Mouse (Mus musculus): ENCODE measurements around the gene Rbmxl1.
"Not testable (repeated sequence)": the region's sequence is repeated elsewhere in the genome, so short reads cannot be mapped to it uniquely, and the experiment has no call there.

The Rbmxl1 gene

DNA sequence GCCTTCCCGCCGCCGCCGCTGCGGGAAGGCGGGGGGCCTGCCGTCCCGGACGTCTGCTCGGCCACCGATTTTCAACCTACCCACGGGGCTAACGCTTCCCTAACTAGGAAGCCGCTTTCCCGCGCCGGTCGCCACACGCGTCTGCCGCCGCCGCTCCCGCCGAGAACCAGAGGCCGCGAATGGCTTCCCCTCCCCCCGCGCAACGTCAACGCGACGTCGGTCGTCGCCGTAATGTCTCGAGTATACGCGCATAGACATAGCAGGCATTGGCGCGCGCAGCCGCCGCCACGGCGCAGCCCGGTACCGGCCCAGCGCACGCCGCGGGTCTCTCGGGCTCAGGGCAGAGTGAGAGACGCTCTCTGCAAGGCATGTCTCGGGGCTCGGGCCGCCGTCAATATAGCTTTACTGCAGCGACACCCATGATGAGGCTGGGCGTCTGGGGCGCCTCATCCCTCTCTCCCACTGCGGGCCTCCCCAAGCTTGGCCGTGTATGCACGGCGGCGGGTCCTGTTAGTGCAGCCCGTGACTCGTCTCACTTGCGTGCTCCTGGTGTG is at the start of gene Rbmxl1:
Gene Rbmxl1 (minus strand): TSS at position 180 of the 554 bp plus-strand sequence.
- peak; percentile 87 to 88 for DNase-seq

DNA sequence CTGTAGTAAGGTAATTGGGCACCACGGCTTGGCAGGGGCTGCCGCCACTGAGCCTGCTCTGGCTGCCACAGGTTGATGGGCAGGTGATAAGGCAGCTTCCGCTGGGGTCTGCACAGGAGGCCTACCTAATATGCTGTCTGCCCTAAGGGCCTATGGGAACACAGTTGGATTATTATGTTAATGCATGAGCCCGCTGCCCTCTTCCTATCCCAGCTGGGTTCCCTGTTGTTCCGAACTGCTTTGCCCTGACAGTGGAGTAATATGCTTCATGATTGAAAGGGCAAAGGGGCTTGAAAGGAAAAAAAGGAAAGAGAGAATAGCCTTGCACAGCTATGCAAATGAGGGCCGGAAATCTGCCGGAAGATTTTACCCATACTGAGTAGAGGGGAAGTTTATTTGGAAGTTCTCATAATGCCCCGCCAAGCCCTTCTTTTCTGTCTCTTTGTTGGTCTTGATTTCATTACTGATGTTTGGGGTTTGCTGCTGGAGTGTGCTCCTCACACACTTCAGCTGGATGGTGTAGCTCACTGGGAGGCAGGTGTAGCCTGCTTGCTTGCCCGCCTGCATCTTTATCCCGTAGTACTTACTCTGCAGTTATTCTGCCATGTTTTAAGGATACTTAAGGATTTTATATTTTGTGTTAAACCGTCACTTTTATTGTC is 48.2 kb upstream of the Rbmxl1 start:
- DNase-seq: no peak

DNA sequence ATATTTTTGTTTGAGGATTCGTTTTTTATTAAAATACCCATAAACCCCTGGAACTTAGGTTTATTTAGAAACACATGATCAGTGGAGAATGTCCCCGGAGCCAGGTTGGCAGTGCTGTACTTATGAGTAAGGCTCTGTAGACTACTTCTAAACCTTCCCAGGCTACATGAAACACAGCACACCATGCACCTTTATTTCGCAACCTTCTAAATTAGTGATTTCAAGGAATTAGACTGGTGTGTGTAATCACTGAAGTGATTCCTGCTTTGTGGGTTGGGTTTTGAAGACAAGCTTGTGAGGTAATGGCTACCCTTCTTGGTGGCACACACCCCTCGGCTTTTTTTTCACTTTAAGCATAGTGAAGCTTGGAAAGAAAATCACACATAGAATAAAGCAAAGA is 47.1 kb upstream of the Rbmxl1 start:
- no peak for DNase-seq

GRCm38 (mm10) chr8:78550752-78551134 is 42.0 kb upstream of the Rbmxl1 start:
- no peak for DNase-seq

DNA sequence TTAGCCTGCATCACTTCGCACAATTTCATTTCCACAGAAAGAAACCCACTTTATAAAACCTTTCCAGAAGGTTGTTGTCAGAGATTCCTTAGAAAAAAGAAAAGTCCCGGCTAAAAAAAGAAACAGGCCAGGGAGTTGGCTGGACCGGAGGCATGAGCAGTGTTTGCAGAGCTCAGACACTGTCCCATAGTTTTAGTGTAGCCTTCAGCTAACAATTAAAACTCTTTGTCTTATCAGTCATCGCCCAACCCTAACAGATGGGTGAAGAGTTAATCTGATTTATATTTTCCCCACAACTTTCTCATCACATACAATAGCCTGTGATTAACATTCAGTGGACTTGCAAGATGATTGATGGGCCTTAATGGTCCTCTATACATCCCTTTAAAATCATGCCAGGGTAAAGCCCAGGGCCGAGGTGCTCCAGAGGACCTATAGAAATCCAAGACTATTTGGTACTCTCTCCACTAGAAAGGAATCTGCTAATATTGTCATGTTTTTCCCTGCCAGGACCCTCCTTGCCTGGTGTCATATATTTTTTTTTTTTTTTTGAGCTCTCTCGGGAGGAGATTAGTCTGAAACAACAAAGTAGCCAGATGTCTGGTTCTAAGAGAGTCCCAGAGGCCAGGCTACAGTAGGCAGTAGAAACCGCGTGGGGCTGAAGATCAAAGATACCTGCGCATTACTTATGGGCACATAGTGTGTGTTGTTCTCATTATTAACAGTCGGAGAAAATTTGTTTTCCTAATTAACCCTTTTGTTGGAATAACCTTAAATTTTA is 41.5 kb upstream of the Rbmxl1 start:
- DNase-seq: no peak

DNA sequence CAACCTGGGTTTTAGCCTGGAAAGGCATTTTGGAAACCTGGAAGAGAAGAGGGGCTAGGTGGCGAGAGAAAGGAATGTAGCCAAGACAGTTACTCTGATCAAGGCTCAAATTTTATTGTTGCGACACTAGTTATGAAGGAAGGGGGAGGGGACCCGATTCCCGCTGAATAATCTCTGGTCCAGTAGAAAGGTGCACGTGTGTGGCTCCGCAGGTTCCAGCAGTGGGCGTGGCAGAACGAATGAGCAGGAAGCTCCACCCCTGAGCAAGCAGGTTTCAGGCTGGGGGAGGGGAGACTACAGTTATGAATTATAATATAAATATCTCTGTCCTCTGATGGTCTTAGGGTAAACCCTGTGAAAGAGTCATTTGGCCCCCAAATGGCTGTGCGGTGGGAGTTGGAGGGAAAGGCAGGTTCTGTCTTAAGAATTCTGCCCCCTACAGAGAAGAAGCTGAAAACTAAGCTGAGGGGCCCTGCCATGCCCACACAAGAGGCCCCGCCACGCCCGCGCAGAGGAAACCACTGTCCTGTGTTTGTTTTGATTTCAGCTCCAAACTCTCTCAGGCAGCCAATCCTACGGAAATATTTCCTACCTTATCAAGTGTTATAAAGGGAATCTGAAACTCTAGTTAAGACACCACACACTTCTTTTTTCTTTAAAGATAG is 36.6 kb upstream of the Rbmxl1 start:
- not testable (repeated sequence) for DNase-seq

DNA sequence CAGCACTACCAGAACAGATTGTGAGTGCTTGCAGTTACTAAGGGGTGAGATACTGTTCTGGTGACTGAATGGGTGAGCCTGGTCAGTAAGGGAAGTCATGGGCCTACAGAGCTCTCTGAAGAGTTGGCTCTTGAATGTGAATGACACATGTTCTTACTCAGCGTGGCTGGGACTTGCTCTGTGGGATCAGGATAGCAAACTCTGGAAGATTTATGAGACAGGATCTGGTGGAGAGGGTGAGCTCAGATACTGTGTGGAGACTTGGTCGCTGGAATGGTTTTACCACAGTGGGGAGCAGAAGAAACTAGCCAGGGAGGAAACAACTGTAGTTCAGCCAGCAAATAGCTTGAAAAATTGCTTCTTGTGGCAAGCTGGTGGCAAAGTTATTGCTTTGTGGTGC is 35.8 kb upstream of the Rbmxl1 start:
- no peak for DNase-seq

DNA sequence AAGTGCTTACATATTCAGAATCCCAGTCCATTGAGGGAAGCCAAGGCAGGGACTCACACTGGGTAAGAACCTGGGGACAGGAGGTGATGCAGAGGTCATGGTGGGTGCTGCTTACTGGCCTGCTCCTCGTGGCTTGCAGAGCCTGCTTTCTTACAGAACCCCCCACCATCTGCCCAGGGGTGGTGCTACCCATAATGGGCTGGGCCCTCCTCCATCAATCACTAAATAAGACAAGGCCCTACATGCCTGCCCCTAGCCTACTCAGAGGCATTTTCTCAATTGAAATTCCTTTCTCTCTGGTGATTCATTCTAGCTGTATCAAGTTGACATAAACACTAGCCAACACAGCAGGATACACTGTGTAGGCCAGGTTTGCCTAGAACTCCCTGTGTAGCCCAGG is 34.9 kb upstream of the Rbmxl1 start:
- DNase-seq: no peak

DNA sequence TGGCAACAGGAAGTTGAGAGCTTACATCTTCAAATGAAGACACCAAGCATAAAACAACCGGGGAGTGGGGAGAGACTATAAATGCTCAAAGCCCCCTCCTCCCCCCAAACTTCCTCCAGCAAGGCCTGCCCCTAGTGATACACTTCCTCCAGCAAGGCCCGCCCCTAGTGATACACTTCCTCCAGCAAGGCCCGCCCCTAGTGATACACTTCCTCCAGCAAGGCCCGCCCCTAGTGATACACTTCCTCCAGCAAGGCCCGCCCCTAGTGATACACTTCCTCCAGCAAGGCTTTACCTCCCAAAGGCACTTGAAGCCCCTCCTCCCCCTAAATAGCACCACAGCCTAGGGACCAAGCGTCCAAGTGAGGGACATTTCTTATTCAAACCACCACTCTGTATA is 34.0 kb upstream of the Rbmxl1 start:
- not testable (repeated sequence) for DNase-seq

GRCm38 (mm10) chr8:78537795-78538194 is 29.1 kb upstream of the Rbmxl1 start:
- DNase-seq: no peak

DNA sequence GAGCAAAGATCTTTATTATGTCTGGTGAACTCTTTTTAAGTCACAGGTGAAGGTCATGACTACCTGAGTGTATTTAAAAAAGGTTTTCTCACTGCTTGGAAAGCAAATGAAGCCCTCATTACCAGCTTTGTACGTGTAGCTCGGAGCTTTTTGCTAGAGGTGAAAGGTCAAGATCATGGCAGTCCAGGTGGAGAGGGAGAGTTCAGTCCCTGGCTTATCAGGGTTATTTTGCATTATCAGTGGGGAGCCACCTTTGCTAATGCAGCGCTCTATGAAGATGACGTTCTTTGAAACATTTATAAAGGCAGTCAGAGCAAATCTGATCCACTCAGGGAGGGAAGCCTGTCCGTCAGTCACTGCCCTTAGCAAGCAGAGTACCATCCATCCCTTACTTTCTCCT is 28.0 kb upstream of the Rbmxl1 start:
- no peak for DNase-seq

DNA sequence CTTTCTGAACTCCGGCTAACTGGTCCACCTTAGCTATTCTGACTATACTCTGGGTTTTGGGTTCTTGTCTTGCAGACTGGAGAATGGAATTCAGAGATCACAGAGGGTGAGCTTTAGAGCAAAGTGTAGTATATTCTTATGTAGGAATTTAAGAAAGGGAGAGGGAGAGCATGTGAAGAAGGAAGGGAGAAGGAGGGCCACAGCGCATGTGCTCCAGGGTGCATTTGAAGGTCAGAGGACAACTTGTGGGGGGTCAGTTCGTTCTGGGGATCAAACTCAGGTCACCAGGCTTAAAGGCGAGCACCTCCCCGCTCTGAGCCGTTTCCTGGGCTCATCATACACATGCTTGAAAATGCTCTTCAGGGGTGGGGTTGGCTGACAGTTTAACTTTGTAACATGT is 25.3 kb upstream of the Rbmxl1 start:
- DNase-seq: no peak

DNA sequence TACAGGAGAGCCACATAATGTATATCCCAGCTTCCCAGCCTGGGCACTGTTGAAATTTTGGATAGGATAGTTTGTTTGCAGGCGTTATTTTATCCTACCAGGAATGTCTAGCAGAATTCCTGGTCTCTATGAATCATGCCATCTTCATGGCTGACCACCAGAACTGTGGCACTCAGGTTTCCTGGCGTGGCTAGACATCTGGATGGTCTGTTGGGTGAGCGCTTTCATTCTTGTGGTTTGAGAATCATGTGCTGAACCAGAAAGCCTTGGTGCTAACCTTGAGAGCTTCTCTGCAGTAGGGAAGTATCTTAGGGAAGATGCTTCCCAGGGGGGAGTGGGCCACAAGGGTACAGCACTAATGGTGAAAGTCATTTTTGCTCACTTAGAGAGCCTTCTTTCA is 6.4 kb upstream of the Rbmxl1 start:
- no peak for DNase-seq

DNA sequence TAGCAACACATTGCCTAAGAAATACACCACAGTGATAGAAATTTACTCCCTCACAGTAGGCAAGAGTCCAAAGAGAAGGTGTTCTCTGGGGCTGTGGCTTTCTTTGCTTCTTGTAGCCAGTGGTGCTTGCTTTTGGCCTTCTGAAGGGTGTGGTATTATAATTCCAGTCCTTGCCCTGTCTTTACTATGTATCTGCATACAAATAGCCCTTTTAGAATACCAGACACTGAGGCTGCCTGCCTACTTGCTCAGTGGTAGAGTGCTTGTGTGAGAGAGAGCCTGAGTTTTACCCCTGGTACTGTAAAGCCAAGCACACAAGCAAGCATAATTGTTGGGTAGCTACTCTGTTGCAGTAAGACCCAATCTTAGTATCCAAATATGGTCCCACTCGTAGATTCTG is 6.0 kb upstream of the Rbmxl1 start:
- DNase-seq: no peak

- no peak for DNase-seq
Observed at GRCm38 (mm10) chr8:78513106-78513505, 4.4 kb upstream of the Rbmxl1 start.

GRCm38 (mm10) chr8:78510926-78511325 is 2.2 kb upstream of the Rbmxl1 start:
- DNase-seq: no peak

- peak in 1 of 2 experiments; percentile 12 for DNase-seq
Observed at GRCm38 (mm10) chr8:78510094-78510493, 1.4 kb upstream of the Rbmxl1 start.

- peak; percentile 79 to 85 for DNase-seq
Observed at GRCm38 (mm10) chr8:78509273-78510031, 754 bp upstream of the Rbmxl1 start, which contains the start of gene Slc10a7. TSS of gene Slc10a7 (plus strand) at chr8:78509346.

DNA sequence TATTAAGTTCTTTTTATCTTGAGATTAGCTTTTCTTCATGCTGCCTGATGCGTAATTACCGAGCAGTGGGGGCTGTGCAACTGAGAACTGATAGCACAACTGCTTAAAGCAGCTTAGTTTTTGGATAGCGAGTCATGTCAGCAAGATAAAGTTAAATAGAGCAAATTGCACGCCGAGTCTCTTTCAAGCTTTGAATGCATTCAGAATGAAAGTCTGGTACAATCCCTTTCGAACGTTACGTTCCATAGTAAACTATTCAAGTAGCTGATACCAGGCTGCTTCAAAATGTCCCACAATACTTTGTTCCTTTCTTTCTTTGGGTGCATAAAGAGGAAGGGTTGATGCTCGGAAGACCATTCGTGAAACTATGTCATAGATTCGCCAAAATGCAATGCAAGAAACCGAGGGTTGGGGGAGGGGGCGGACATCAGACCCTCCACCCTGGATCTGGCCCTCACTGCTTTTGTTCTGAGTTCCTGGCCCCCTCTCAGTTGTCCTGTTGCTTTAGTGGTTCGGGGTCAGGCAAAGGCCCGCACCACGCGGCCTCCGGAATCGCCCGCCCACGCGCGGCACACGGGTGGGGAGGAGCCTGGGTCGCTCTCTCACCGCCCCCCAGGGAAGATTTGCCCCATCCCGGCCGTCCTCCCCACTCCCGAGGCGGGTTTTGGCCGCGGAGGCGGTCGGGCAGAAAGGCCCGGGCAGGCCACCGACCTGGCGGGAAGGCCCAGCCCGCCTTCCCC is 549 bp downstream of the Rbmxl1 start:
- peak; percentile 51 to 52 for DNase-seq

DNA sequence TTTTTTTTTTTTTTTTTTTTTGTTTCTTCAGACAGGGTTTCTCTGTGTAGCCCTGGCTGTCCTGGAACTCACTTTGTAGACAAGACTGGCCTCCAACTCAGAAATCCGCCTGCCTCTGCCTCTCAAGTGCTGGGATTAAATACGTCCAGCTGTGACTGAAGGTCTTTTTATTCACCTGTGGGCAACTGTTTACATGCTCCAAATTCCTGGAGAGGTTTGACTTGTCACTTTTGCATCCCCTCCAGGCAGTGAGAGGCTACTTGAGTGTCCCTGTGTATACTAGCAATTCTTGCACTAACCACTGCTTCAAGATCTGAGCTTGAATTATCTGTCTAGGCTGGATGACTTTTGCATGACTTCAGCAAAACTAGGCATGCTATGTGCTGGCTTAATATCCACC is 6.0 kb downstream of the Rbmxl1 start:
- DNase-seq: no peak

DNA sequence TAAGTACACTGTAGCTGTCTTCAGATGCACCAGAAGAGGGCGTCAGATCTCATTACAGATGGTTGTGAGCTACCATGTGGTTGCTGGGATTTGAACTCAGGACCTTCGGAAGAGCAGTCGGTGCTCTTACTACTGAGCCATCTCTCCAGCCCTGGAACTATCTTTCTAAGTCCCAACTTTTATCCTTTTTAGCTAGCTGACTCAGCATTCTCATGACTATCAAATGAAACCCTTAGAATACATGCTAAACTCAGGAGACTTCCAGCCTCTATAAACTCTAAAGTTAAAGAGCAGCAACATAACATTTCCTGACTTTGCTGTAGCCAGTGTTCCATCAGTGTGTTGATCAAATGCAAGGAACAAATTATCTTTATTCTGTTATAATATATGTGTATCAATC is 12.4 kb downstream of the Rbmxl1 start:
- DNase-seq: not testable (repeated sequence)

DNA sequence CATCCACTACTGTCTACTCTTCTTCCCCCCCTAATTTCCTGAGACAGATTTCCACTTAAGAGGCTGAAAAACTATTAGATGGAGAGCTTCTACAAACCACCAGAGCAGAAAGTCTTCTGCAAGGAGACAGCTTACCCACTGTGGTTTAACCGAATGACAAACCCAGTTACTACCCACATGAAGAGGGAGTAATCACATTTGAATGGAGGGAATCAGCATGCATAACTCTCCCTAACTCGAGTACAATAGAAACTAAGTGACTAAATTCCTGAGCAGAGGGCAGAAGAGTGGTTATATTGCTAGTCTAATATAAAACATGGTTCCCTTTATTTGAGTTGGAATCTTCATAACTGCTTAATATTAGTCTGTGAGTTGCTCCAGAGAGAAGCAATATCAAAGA is 15.7 kb downstream of the Rbmxl1 start:
- no peak for DNase-seq
